Mouse (Mus musculus): ENCODE results near the gene Trpm3. TPM values are rescaled to one million over a fixed set of nuclear protein-coding genes. Genes with fewer than 3 reads are reported as not detected.

Gene Trpm3
- polyA plus RNA-seq, 1 experiment, result 0.12 TPM

DNA sequence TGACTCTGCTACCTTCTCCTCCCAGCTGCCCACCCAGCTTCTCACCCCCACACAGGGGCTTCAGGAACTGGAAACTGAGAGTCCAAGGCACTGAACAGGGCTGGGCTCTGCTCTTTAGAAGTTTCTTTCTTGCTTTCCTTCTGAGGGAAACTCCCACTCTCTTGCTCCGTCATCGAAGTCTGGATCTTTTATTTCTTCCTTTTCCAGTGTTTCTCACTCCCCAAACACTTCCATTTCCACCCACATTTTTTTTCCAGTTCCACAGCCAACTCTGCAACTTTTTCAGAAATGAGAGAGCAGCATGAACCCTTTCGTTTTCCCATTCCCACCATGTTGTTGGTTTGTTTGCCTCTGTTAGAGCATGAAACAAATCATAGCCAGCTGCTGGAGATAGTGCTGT lies 650.9 kb downstream of the Trpm3 start:
- WGBS, result 73% methylated on average over 3 of the region's 3 CpGs
- Histone ChIP-seq H3K4me1 (ENCODE audit: control insufficient read depth, insufficient read depth, low read length) (no peaks in the 10 kb centered on the region), H3K4me3 (replicated peaks; ENCODE audit: extremely low read depth, low read depth, low read length) (no peak overlapping the region)
- TF ChIP-seq CTCF (IDR thresholded peaks at IDR 0.05; ENCODE audit: insufficient read depth, low read length) (no peak), POLR2A (IDR thresholded peaks at IDR 0.05; ENCODE audit: borderline replicate concordance, extremely low read depth, low read depth, low read length) (no peak)
- DNase-seq, result no peak

DNA sequence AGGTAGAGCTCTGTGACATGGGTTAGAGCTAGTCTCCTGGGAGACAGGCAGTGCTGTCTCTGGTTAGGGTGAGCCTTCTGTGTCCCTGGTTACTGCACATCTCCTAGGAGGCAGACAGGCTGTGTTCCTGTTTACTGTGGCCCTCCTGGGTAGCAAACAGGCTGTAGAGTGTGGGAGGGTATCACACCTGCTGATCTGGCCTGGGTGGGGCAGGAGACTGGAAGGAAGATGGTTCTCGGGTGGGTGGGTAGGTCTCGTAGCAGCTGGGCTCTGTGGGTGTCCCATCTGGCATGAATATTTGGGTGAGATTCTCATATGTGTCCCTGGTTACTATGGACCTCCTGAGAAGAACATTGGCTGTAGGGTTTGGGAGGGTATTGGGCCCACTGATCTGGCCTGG lies 658.1 kb downstream of the Trpm3 start:
- no peak overlapping the region for H3K4me3 ChIP-seq (replicated peaks; ENCODE audit: extremely low read depth, low read depth, low read length)
- H3K4me1 ChIP-seq (ENCODE audit: control insufficient read depth, insufficient read depth, low read length), result no peaks in the 10 kb centered on the region
- TF ChIP-seq POLR2A (IDR thresholded peaks at IDR 0.05; ENCODE audit: borderline replicate concordance, extremely low read depth, low read depth, low read length) (no peak), CTCF (IDR thresholded peaks at IDR 0.05; ENCODE audit: insufficient read depth, low read length) (no peak)
- 93% methylated on average over 2 of the region's 2 CpGs for WGBS
- no peak for DNase-seq

DNA sequence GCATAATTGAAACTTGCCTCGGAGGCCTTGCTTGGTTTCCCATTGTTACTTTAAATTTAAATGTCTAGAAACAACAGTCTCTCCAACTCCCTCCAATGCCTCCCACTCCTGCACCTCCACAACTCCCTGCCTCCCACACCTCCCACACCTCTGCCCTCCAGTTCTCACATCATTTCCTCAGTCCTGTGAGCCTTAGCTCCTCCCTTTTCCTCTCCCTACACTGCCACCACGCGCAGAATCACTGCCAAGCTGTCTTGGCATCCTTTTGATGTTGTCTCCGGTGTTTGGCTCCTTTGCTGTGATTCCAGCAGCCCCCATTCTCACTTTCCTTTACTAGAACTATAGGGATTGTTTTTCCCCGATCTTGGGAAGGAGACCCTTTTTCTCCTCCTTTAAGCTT lies 661.6 kb downstream of the Trpm3 start:
- TF ChIP-seq CTCF (IDR thresholded peaks at IDR 0.05; ENCODE audit: insufficient read depth, low read length), result no peak
- no peak for TF ChIP-seq POLR2A (IDR thresholded peaks at IDR 0.05; ENCODE audit: borderline replicate concordance, extremely low read depth, low read depth, low read length)
- 34% methylated on average over 5 of the region's 5 CpGs for WGBS
- Histone ChIP-seq H3K4me3 (replicated peaks; ENCODE audit: extremely low read depth, low read depth, low read length) (no peak overlapping the region), H3K4me1 (ENCODE audit: control insufficient read depth, insufficient read depth, low read length) (no peaks in the 10 kb centered on the region)
- DNase-seq, result no peak

DNA sequence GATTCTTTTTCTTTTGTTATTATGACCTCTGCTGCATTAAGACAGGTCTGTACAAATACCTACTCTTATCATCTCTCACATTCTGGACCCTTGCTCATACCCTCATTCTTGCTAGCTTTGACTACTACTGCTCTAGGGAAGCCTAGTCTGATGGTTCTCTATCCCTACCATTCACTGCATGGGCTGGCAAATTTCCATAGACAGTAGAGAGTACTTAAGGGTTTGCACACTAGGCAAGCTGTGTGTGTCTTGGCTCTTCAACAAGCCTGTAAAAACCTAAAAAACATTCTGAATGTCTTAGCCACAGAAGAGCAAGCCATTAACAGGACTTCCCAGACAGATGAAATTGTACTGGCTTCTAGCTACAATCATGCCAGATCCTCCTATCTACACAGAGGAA lies 664.5 kb downstream of the Trpm3 start:
- no peak for TF ChIP-seq CTCF (IDR thresholded peaks at IDR 0.05; ENCODE audit: insufficient read depth, low read length)
- no peak for TF ChIP-seq POLR2A (IDR thresholded peaks at IDR 0.05; ENCODE audit: borderline replicate concordance, extremely low read depth, low read depth, low read length)
- Histone ChIP-seq H3K4me3 (replicated peaks; ENCODE audit: extremely low read depth, low read depth, low read length) (no peak overlapping the region), H3K4me1 (ENCODE audit: control insufficient read depth, insufficient read depth, low read length) (no peaks in the 10 kb centered on the region)
- DNase-seq, result no peak

GRCm38 (mm10) chr19:22804311-22804710 lies 665.5 kb downstream of the Trpm3 start:
- 83% methylated on average over 2 of the region's 2 CpGs for WGBS
- DNase-seq, result no peak
- Histone ChIP-seq H3K4me1 (ENCODE audit: control insufficient read depth, insufficient read depth, low read length) (no peaks in the 10 kb centered on the region), H3K4me3 (replicated peaks; ENCODE audit: extremely low read depth, low read depth, low read length) (no peak overlapping the region)
- TF ChIP-seq CTCF (IDR thresholded peaks at IDR 0.05; ENCODE audit: insufficient read depth, low read length) (no peak), POLR2A (IDR thresholded peaks at IDR 0.05; ENCODE audit: borderline replicate concordance, extremely low read depth, low read depth, low read length) (no peak)

DNA sequence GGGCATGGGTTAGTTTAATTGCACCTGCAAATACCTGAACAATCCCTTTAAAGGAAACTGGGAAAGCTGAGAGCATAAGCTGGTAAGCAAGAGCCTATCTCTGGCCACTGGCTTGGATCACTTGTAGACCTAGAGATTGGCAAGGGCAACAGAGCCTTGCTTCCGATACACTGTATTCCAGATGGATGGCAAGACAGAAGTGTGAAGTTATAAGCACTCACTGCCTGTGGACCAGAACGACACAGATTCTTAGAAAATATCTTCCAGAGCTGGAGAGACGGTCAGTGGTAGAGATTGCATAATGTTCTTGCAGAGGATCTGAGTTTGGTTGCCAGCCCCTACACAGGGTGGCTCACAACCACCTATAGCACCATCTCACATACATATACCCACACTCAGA lies 671.4 kb downstream of the Trpm3 start:
- no peak for DNase-seq
- WGBS, result 76% methylated on average over 3 of the region's 3 CpGs
- no peaks in the 10 kb centered on the region for H3K4me1 ChIP-seq (ENCODE audit: control insufficient read depth, insufficient read depth, low read length)
- H3K4me3 ChIP-seq (replicated peaks; ENCODE audit: extremely low read depth, low read depth, low read length), result no peak overlapping the region
- TF ChIP-seq CTCF (IDR thresholded peaks at IDR 0.05; ENCODE audit: insufficient read depth, low read length) (no peak), POLR2A (IDR thresholded peaks at IDR 0.05; ENCODE audit: borderline replicate concordance, extremely low read depth, low read depth, low read length) (no peak)

- TF ChIP-seq CTCF (IDR thresholded peaks at IDR 0.05; ENCODE audit: insufficient read depth, low read length) (no peak), POLR2A (IDR thresholded peaks at IDR 0.05; ENCODE audit: borderline replicate concordance, extremely low read depth, low read depth, low read length) (no peak)
- 82% methylated on average over 8 of the region's 8 CpGs for WGBS
- no peak for DNase-seq
- H3K4me1 ChIP-seq (ENCODE audit: control insufficient read depth, insufficient read depth, low read length), result no peaks in the 10 kb centered on the region
- H3K4me3 ChIP-seq (replicated peaks; ENCODE audit: extremely low read depth, low read depth, low read length), result no peak overlapping the region
Observed at GRCm38 (mm10) chr19:22821741-22822140, 682.9 kb downstream of the Trpm3 start.

GRCm38 (mm10) chr19:22823491-22823981 lies 684.7 kb downstream of the Trpm3 start:
- no peak for DNase-seq
- no peak overlapping the region for H3K4me3 ChIP-seq (replicated peaks; ENCODE audit: extremely low read depth, low read depth, low read length)
- no peaks in the 10 kb centered on the region for H3K4me1 ChIP-seq (ENCODE audit: control insufficient read depth, insufficient read depth, low read length)
- TF ChIP-seq POLR2A (IDR thresholded peaks at IDR 0.05; ENCODE audit: borderline replicate concordance, extremely low read depth, low read depth, low read length), result no peak
- TF ChIP-seq CTCF (IDR thresholded peaks at IDR 0.05; ENCODE audit: insufficient read depth, low read length), result no peak
- WGBS, result 78% methylated on average over 9 of the region's 9 CpGs

DNA sequence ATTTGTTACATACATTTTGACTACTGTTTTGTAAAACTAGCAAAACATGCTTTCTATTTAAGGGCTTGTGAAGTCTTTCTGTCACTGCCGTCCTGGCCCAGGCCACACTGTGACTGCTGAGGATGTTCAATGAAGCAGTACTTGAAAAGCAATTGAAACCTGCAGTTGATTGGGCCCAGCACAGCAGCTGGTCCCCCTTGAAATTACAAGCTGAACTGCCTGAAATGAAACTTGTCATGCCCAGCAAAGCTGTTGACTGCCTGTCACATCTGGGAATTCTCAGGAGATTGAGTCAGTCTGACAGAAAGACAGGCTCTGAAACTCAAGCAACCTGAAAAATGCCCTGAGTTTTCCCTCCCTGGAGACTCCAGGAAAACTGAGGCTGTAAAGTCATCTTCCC lies 687.0 kb downstream of the Trpm3 start:
- Histone ChIP-seq H3K4me3 (replicated peaks; ENCODE audit: extremely low read depth, low read depth, low read length) (no peak overlapping the region), H3K4me1 (ENCODE audit: control insufficient read depth, insufficient read depth, low read length) (no peaks in the 10 kb centered on the region)
- TF ChIP-seq CTCF (IDR thresholded peaks at IDR 0.05; ENCODE audit: insufficient read depth, low read length) (no peak), POLR2A (IDR thresholded peaks at IDR 0.05; ENCODE audit: borderline replicate concordance, extremely low read depth, low read depth, low read length) (no peak)
- WGBS, result 78% methylated on average over 1 of the region's 1 CpGs
- no peak for DNase-seq

DNA sequence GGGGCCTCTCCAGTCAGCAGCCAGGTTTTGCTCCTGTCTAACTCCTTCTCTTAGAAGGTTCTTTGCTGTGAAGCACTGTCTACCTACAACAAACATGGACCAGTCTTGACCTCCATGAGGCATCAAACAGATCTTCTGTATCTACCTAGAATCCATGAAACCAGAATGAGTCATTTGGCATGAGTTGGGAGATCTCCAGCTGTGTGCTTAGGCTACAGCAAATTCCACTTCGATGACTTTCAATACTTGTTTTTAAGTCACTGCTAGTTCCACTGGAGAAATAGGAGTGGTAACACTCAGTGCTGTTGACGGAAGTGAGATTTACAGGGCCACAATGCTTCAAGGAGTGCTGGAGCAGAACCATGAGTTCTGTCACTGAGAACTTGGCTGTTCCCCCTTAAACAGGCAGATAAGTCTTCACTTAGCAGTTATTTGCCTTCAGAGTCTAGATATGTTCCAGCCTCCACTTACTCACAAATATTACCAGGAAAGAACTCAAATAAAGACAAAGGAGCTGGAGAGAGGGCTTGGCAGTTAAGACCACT lies 689.4 kb downstream of the Trpm3 start:
- Histone ChIP-seq H3K4me3 (replicated peaks; ENCODE audit: extremely low read depth, low read depth, low read length) (no peak overlapping the region), H3K4me1 (ENCODE audit: control insufficient read depth, insufficient read depth, low read length) (no peaks in the 10 kb centered on the region)
- TF ChIP-seq POLR2A (IDR thresholded peaks at IDR 0.05; ENCODE audit: borderline replicate concordance, extremely low read depth, low read depth, low read length) (no peak), CTCF (IDR thresholded peaks at IDR 0.05; ENCODE audit: insufficient read depth, low read length) (no peak)
- WGBS, result 65% methylated on average over 2 of the region's 2 CpGs
- DNase-seq, result no peak

Data from lung, adult 2 months (tissue).